Mouse (Mus musculus): ENCODE data around the gene Arhgef19. TPM values are rescaled to one million over a fixed set of nuclear protein-coding genes. Genes with fewer than 3 reads are reported as not detected.
A peak's percentile ranks its signal among the peaks of the same experiment; 100 is the strongest.

Gene Arhgef19
- polyA plus RNA-seq, 1 experiment from 2014 or later, result 9.6 TPM

GRCm38 (mm10) chr4:141213342-141213741 lies 26.0 kb upstream of the Arhgef19 start:
- H3K36me3 ChIP-seq, result no peaks in the 10 kb centered on the region; the same call in 1 of the 2 replicates
- H3K27me3 ChIP-seq, result no peaks in the 10 kb centered on the region
- H3K4me1 ChIP-seq, result peaks cover 16% of the 10 kb centered on the region
- H3K9me3 ChIP-seq (replicated peaks), result no peaks in the 10 kb centered on the region
- H3K27ac ChIP-seq, result peak overlapping the region; percentile 68
- peak overlapping the region; percentile 93 for H3K4me2 ChIP-seq
- H3K4me3 ChIP-seq (replicated peaks), result peak overlapping the region; percentile 63
- H3K9ac ChIP-seq, result peak overlapping the region; percentile 57
- ATAC-seq (replicated peaks; ENCODE audit: low FRiP score), result 0 out of 2 replicates have a peak, but pooled peaks have one; percentile 22
- whole genome bisulfite sequencing, result 41% methylated on average over 2 of the region's 2 CpGs

GRCm38 (mm10) chr4:141213770-141214336 lies 25.4 kb upstream of the Arhgef19 start, which contains the start of gene Rsg1:
Gene Rsg1, plus strand, starts transcription at chr4:141213956.
- H3K36me3 ChIP-seq, result no peaks in the 10 kb centered on the region; the same call in 1 of the 2 replicates
- WGBS, result under 1% methylated on average over 24 of the region's 24 CpGs

GRCm38 (mm10) chr4:141214337-141214851 lies 24.9 kb upstream of the Arhgef19 start:
- Histone ChIP-seq H3K4me2 (peak overlapping the region; percentile 93), H3K27ac (peak overlapping the region; percentile 68; the same call in 1 of the 2 replicates), H3K9ac (peak overlapping the region; percentile 57), H3K4me1 (peaks cover 16% of the 10 kb centered on the region), H3K4me3 (replicated peaks) (peak overlapping the region; percentile 63), H3K9me3 (replicated peaks) (no peaks in the 10 kb centered on the region), H3K36me3 (no peaks in the 10 kb centered on the region; the same call in 1 of the 2 replicates), H3K27me3 (no peaks in the 10 kb centered on the region)
- ATAC-seq (replicated peaks; ENCODE audit: low FRiP score), result peak; percentile 71
- WGBS, result 0% methylated on average over 16 of the region's 16 CpGs

More at GRCm38 (mm10) chr4:141213770-141214336, 25.4 kb upstream of the Arhgef19 start, which contains the start of gene Rsg1:
- Histone ChIP-seq H3K4me3 (replicated peaks) (peak within 1 kb of the TSS; percentile 63), H3K9ac (peak within 1 kb of the TSS; percentile 57), H3K4me1 (peaks cover 16% of the 10 kb centered on the region), H3K9me3 (replicated peaks) (no peaks in the 10 kb centered on the region), H3K4me2 (peak within 1 kb of the TSS; percentile 93), H3K27me3 (no peaks in the 10 kb centered on the region), H3K27ac (peak within 1 kb of the TSS; percentile 68)
- peak; percentile 83 for ATAC-seq (replicated peaks; ENCODE audit: low FRiP score)

GRCm38 (mm10) chr4:141219583-141220213 lies 19.6 kb upstream of the Arhgef19 start:
- no peak for ATAC-seq (replicated peaks; ENCODE audit: low FRiP score)
- Histone ChIP-seq H3K9ac (no peak overlapping the region), H3K4me3 (replicated peaks) (no peak overlapping the region), H3K27me3 (no peaks in the 10 kb centered on the region), H3K4me2 (no peak overlapping the region), H3K4me1 (peaks cover 2% of the 10 kb centered on the region), H3K36me3 (peaks cover 6% of the 10 kb centered on the region), H3K27ac (no peak overlapping the region), H3K9me3 (replicated peaks) (no peaks in the 10 kb centered on the region)
- WGBS, result 93% methylated on average over 20 of the region's 20 CpGs

- WGBS, result 82% methylated on average over 2 of the region's 2 CpGs
- H3K36me3 ChIP-seq, result peaks cover 6% of the 10 kb centered on the region
Observed at GRCm38 (mm10) chr4:141221848-141222247, 17.5 kb upstream of the Arhgef19 start.

GRCm38 (mm10) chr4:141222752-141223151 lies 16.5 kb upstream of the Arhgef19 start:
- no peak overlapping the region for H3K27ac ChIP-seq
- H3K27me3 ChIP-seq, result no peaks in the 10 kb centered on the region
- no peak overlapping the region for H3K4me2 ChIP-seq
- H3K4me3 ChIP-seq (replicated peaks), result no peak overlapping the region
- no peaks in the 10 kb centered on the region for H3K9me3 ChIP-seq (replicated peaks)
- no peaks in the 10 kb centered on the region for H3K4me1 ChIP-seq
- H3K36me3 ChIP-seq, result peaks cover 6% of the 10 kb centered on the region
- 91% methylated on average over 5 of the region's 5 CpGs for WGBS
- H3K9ac ChIP-seq, result no peak overlapping the region
- no peak for ATAC-seq (replicated peaks; ENCODE audit: low FRiP score)

More at GRCm38 (mm10) chr4:141221848-141222247, 17.5 kb upstream of the Arhgef19 start:
- no peaks in the 10 kb centered on the region for H3K4me1 ChIP-seq
- ATAC-seq (replicated peaks; ENCODE audit: low FRiP score), result no peak
- H3K27ac ChIP-seq, result no peak overlapping the region
- H3K4me2 ChIP-seq, result no peak overlapping the region
- H3K4me3 ChIP-seq (replicated peaks), result no peak overlapping the region
- no peaks in the 10 kb centered on the region for H3K27me3 ChIP-seq
- H3K9ac ChIP-seq, result no peak overlapping the region
- H3K9me3 ChIP-seq (replicated peaks), result no peaks in the 10 kb centered on the region

- Histone ChIP-seq H3K36me3 (no peaks in the 10 kb centered on the region), H3K27me3 (peaks cover 9% of the 10 kb centered on the region; the same call in 1 of the 2 replicates), H3K27ac (no peak overlapping the region), H3K9me3 (replicated peaks) (no peaks in the 10 kb centered on the region), H3K4me2 (no peak overlapping the region), H3K9ac (no peak overlapping the region), H3K4me3 (replicated peaks) (no peak overlapping the region), H3K4me1 (no peaks in the 10 kb centered on the region)
- WGBS, result 82% methylated on average over 7 of the region's 7 CpGs
- no peak for ATAC-seq (replicated peaks; ENCODE audit: low FRiP score)
Observed at GRCm38 (mm10) chr4:141228687-141229086, 10.6 kb upstream of the Arhgef19 start.

GRCm38 (mm10) chr4:141233196-141233595 lies 6.1 kb upstream of the Arhgef19 start:
- 93% methylated on average over 4 of the region's 4 CpGs for WGBS
- H3K27ac ChIP-seq, result no peak overlapping the region

GRCm38 (mm10) chr4:141235537-141236111 lies 3.7 kb upstream of the Arhgef19 start:
- no peak for ATAC-seq (replicated peaks; ENCODE audit: low FRiP score)
- Histone ChIP-seq H3K27me3 (peaks cover 48% of the 10 kb centered on the region), H3K9ac (no peak overlapping the region), H3K9me3 (replicated peaks) (no peaks in the 10 kb centered on the region), H3K36me3 (no peaks in the 10 kb centered on the region), H3K4me3 (replicated peaks) (no peak overlapping the region), H3K4me1 (peaks cover 20% of the 10 kb centered on the region), H3K4me2 (no peak overlapping the region), H3K27ac (no peak overlapping the region)
- WGBS, result 55% methylated on average over 6 of the region's 6 CpGs

More at GRCm38 (mm10) chr4:141233196-141233595, 6.1 kb upstream of the Arhgef19 start:
- Histone ChIP-seq H3K9ac (no peak overlapping the region), H3K9me3 (replicated peaks) (no peaks in the 10 kb centered on the region), H3K4me3 (replicated peaks) (no peak overlapping the region), H3K36me3 (no peaks in the 10 kb centered on the region), H3K27me3 (peaks cover 30% of the 10 kb centered on the region), H3K4me2 (no peak overlapping the region), H3K4me1 (no peaks in the 10 kb centered on the region)
- ATAC-seq (replicated peaks; ENCODE audit: low FRiP score), result no peak

GRCm38 (mm10) chr4:141236856-141237255 lies 2.4 kb upstream of the Arhgef19 start:
- Histone ChIP-seq H3K36me3 (no peaks in the 10 kb centered on the region), H3K4me3 (replicated peaks) (no peak overlapping the region), H3K4me1 (peaks cover 31% of the 10 kb centered on the region), H3K9ac (no peak overlapping the region), H3K27me3 (peaks cover 58% of the 10 kb centered on the region), H3K27ac (no peak overlapping the region), H3K9me3 (replicated peaks) (no peaks in the 10 kb centered on the region), H3K4me2 (no peak overlapping the region)
- ATAC-seq (replicated peaks; ENCODE audit: low FRiP score), result no peak
- 75% methylated on average over 3 of the region's 3 CpGs for WGBS

GRCm38 (mm10) chr4:141238492-141239387 lies 559 bp upstream of the Arhgef19 start:
- Histone ChIP-seq H3K9ac (peak overlapping the region; percentile 6; the same call in 1 of the 2 replicates), H3K4me1 (peaks cover 50% of the 10 kb centered on the region), H3K4me3 (replicated peaks) (peak overlapping the region; percentile 43), H3K27me3 (peaks cover 69% of the 10 kb centered on the region), H3K36me3 (no peaks in the 10 kb centered on the region), H3K4me2 (peak overlapping the region; percentile 76), H3K27ac (no peak overlapping the region), H3K9me3 (replicated peaks) (no peaks in the 10 kb centered on the region)
- ATAC-seq (replicated peaks; ENCODE audit: low FRiP score), result no peak
- WGBS, result 5% methylated on average over 20 of the region's 20 CpGs

Data from kidney, embryonic 15.5 days (tissue).